Mouse (Mus musculus) neural tube, embryonic 15.5 days (tissue): ENCODE measurements around the gene Slc9a8. TPM values are rescaled to one million over a fixed set of nuclear protein-coding genes. Genes with fewer than 3 reads are reported as not detected.
A peak's percentile ranks its signal among the peaks of the same experiment; 100 is the strongest.

Source experiments
- ATAC-seq: fragments of 200-750 bp; cut with Nextera tagmentation; 2 replicates; pipeline ENCODE4 v1.8.0; 2017; ENCODE audit warnings: mild to moderate bottlenecking, moderate TSS enrichment, moderate library complexity; ENCODE audit not compliant: low FRiP score
- H3K27ac ChIP-seq: fragments of 300-500 bp; sonication (generic); replicated peaks from 2 replicates; pipeline ENCODE4 v1.5.1; 2015; ENCODE audit warnings: mild to moderate bottlenecking, inconsistent platforms
- H3K27me3 ChIP-seq: fragments of 300-500 bp; sonication (generic); replicated peaks from 2 replicates; pipeline ENCODE4 v1.6.1; 2015; ENCODE audit warnings: inconsistent platforms
- H3K36me3 ChIP-seq: fragments of 300-500 bp; sonication (generic); 2 replicates; pipeline ENCODE4 v1.6.1; 2015; ENCODE audit warnings: inconsistent platforms
- H3K4me1 ChIP-seq: fragments of 300-500 bp; sonication (generic); 2 replicates; pipeline ENCODE4 v1.6.1; 2015; ENCODE audit warnings: inconsistent platforms
- H3K4me2 ChIP-seq: fragments of 300-500 bp; sonication (generic); 2 replicates; pipeline ENCODE4 v1.6.1; 2015; ENCODE audit warnings: inconsistent platforms, mild to moderate bottlenecking, moderate library complexity
- H3K4me3 ChIP-seq: fragments of 300-500 bp; sonication (generic); replicated peaks from 2 replicates; pipeline ENCODE4 v1.5.1; 2015; ENCODE audit warnings: mild to moderate bottlenecking, inconsistent platforms
- H3K9ac ChIP-seq: fragments of 300-500 bp; sonication (generic); replicated peaks from 2 replicates; pipeline ENCODE4 v1.6.1; 2015; ENCODE audit warnings: mild to moderate bottlenecking, inconsistent platforms
- H3K9me3 ChIP-seq: fragments of 300-500 bp; sonication (generic); replicated peaks from 2 replicates; pipeline ENCODE4 v1.6.1; 2016; ENCODE audit warnings: inconsistent platforms
- WGBS: fragments of 180-500 bp; shearing (Covaris S2); methylation state at CpG from one replicate; pipeline ENCODE4 v1.1.7; 2015; ENCODE audit warnings: mixed read lengths; 5-methylcytosine and 5-hydroxymethylcytosine counted together
- polyA plus RNA-seq: library from polyadenylated mRNA; unstranded; fragments of >200 nt; fragmentation: Nextera tagmentation; extraction: Ambion mirVana; gene quantifications from 2 replicates; pipeline ENCODE4 v1.2.1, GENCODE M21; 2015

Gene Slc9a8
- polyA plus RNA-seq, 1 experiment from 2014 or later = 21.2 TPM

GRCm38 (mm10) chr2:167487551-167487950, 66.0 kb downstream of the Slc9a8 start:
- H3K9ac ChIP-seq = no peak overlapping the region
- no peak overlapping the region for H3K27ac ChIP-seq
- H3K4me3 ChIP-seq = no peak overlapping the region
- H3K4me1 ChIP-seq = peaks cover 68% of the 10 kb centered on the region
- WGBS = 94% methylated on average over 6 of the region's 6 CpGs
- no peaks in the 10 kb centered on the region for H3K9me3 ChIP-seq
- ATAC-seq = no peak
- no peaks in the 10 kb centered on the region for H3K27me3 ChIP-seq
- H3K36me3 ChIP-seq = peaks cover 30% of the 10 kb centered on the region
- H3K4me2 ChIP-seq = no peak overlapping the region

- no peak overlapping the region for H3K9ac ChIP-seq
- no peak overlapping the region for H3K4me2 ChIP-seq
- H3K4me1 ChIP-seq = peaks cover 68% of the 10 kb centered on the region
- no peaks in the 10 kb centered on the region for H3K27me3 ChIP-seq
- H3K27ac ChIP-seq = peak overlapping the region; percentile 56; the same call in 1 of the 2 replicates
- no peak for ATAC-seq
- H3K4me3 ChIP-seq = no peak overlapping the region
- WGBS = 90% methylated on average over 6 of the region's 6 CpGs
- no peaks in the 10 kb centered on the region for H3K9me3 ChIP-seq
- H3K36me3 ChIP-seq = peaks cover 25% of the 10 kb centered on the region
Observed at GRCm38 (mm10) chr2:167487994-167488393, 66.5 kb downstream of the Slc9a8 start.

- H3K9ac ChIP-seq = peak overlapping the region; percentile 98
- no peaks in the 10 kb centered on the region for H3K27me3 ChIP-seq
- no peaks in the 10 kb centered on the region for H3K9me3 ChIP-seq
- H3K27ac ChIP-seq = peak overlapping the region; percentile 99
- peaks cover 8% of the 10 kb centered on the region for H3K36me3 ChIP-seq
- H3K4me2 ChIP-seq = peak overlapping the region; percentile 96
- H3K4me1 ChIP-seq = peaks cover 62% of the 10 kb centered on the region
- 0 out of 2 replicates have a peak, but pooled peaks have one; percentile 2 for ATAC-seq
- 80% methylated on average over 4 of the region's 4 CpGs for WGBS
- peak overlapping the region; percentile 100 for H3K4me3 ChIP-seq
Observed at GRCm38 (mm10) chr2:167490813-167491525, 69.5 kb downstream of the Slc9a8 start.

- no peaks in the 10 kb centered on the region for H3K27me3 ChIP-seq
- 3% methylated on average over 52 of the region's 52 CpGs for WGBS
- peaks cover 52% of the 10 kb centered on the region for H3K4me1 ChIP-seq
- peak within 1 kb of the TSS; percentile 98 for H3K9ac ChIP-seq
- peak within 1 kb of the TSS; percentile 100 for H3K4me3 ChIP-seq
- H3K9me3 ChIP-seq = no peaks in the 10 kb centered on the region
- peak within 1 kb of the TSS; percentile 99 for H3K27ac ChIP-seq
- peaks cover 8% of the 10 kb centered on the region for H3K36me3 ChIP-seq
- peak within 1 kb of the TSS; percentile 96 for H3K4me2 ChIP-seq
- ATAC-seq = no peak
Observed at GRCm38 (mm10) chr2:167491757-167492708, 70.5 kb downstream of the Slc9a8 start, which contains the start of gene Rnf114. Gene Rnf114 (plus strand): TSS chr2:167492645.

- 3% methylated on average over 63 of the region's 63 CpGs for WGBS
- peak within 1 kb of the TSS; percentile 100 for H3K4me3 ChIP-seq
- peak within 1 kb of the TSS; percentile 99 for H3K27ac ChIP-seq
- peak within 1 kb of the TSS; percentile 98 for H3K9ac ChIP-seq
- peaks cover 44% of the 10 kb centered on the region for H3K4me1 ChIP-seq
- peak; percentile 85 for ATAC-seq
- H3K36me3 ChIP-seq = peaks cover 3% of the 10 kb centered on the region; the same call in 1 of the 2 replicates
- H3K9me3 ChIP-seq = no peaks in the 10 kb centered on the region
- H3K4me2 ChIP-seq = peak within 1 kb of the TSS; percentile 96
- H3K27me3 ChIP-seq = no peaks in the 10 kb centered on the region
Observed at GRCm38 (mm10) chr2:167492713-167493636, 71.5 kb downstream of the Slc9a8 start, which contains the start of gene Spata2. Gene Spata2 (minus strand): TSS chr2:167492887.

GRCm38 (mm10) chr2:167496437-167496836, 74.9 kb downstream of the Slc9a8 start:
- H3K4me1 ChIP-seq = peaks cover 14% of the 10 kb centered on the region
- H3K4me2 ChIP-seq = no peak overlapping the region
- no peak for ATAC-seq
- no peak overlapping the region for H3K4me3 ChIP-seq
- H3K9ac ChIP-seq = no peak overlapping the region
- 88% methylated on average over 7 of the region's 7 CpGs for WGBS
- peaks cover 3% of the 10 kb centered on the region; the same call in 1 of the 2 replicates for H3K36me3 ChIP-seq
- no peaks in the 10 kb centered on the region for H3K9me3 ChIP-seq
- no peaks in the 10 kb centered on the region for H3K27me3 ChIP-seq
- no peak overlapping the region for H3K27ac ChIP-seq

- peaks cover 3% of the 10 kb centered on the region; the same call in 1 of the 2 replicates for H3K36me3 ChIP-seq
- WGBS = 75% methylated on average over 5 of the region's 5 CpGs
- ATAC-seq = no peak
Observed at GRCm38 (mm10) chr2:167497272-167497671, 75.8 kb downstream of the Slc9a8 start.

GRCm38 (mm10) chr2:167502554-167503252, 81.2 kb downstream of the Slc9a8 start:
- peak overlapping the region; percentile 91; the same call in 1 of the 2 replicates for H3K9ac ChIP-seq
- 51% methylated on average over 13 of the region's 13 CpGs for whole genome bisulfite sequencing
- peaks cover 9% of the 10 kb centered on the region; the same call in 1 of the 2 replicates for H3K36me3 ChIP-seq
- H3K27me3 ChIP-seq = no peaks in the 10 kb centered on the region
- peak overlapping the region; percentile 88 for H3K27ac ChIP-seq
- peak overlapping the region; percentile 89 for H3K4me2 ChIP-seq
- ATAC-seq = peak; percentile 50; the same call in 1 of the 2 replicates
- no peaks in the 10 kb centered on the region for H3K9me3 ChIP-seq
- H3K4me1 ChIP-seq = peaks cover 42% of the 10 kb centered on the region
- H3K4me3 ChIP-seq = peak overlapping the region; percentile 96

More at GRCm38 (mm10) chr2:167497272-167497671, 75.8 kb downstream of the Slc9a8 start:
- no peaks in the 10 kb centered on the region for H3K9me3 ChIP-seq
- no peak overlapping the region for H3K9ac ChIP-seq
- H3K4me3 ChIP-seq = no peak overlapping the region
- peaks cover 7% of the 10 kb centered on the region for H3K4me1 ChIP-seq
- H3K27ac ChIP-seq = no peak overlapping the region
- H3K27me3 ChIP-seq = no peaks in the 10 kb centered on the region
- no peak overlapping the region for H3K4me2 ChIP-seq

GRCm38 (mm10) chr2:167503253-167503895, 81.9 kb downstream of the Slc9a8 start:
- Histone ChIP-seq H3K9me3 (no peaks in the 10 kb centered on the region), H3K27me3 (no peaks in the 10 kb centered on the region), H3K9ac (peak overlapping the region; percentile 91), H3K36me3 (peaks cover 15% of the 10 kb centered on the region; the same call in 1 of the 2 replicates), H3K4me3 (peak overlapping the region; percentile 96), H3K27ac (peak overlapping the region; percentile 88), H3K4me1 (peaks cover 42% of the 10 kb centered on the region), H3K4me2 (peak overlapping the region; percentile 89)
- peak; percentile 90 for ATAC-seq
- under 1% methylated on average over 85 of the region's 85 CpGs for WGBS

GRCm38 (mm10) chr2:167503896-167504349, 82.4 kb downstream of the Slc9a8 start:
- under 1% methylated on average over 32 of the region's 32 CpGs for WGBS

More at GRCm38 (mm10) chr2:167503896-167504349, 82.4 kb downstream of the Slc9a8 start:
- H3K9me3 ChIP-seq = no peaks in the 10 kb centered on the region
- H3K4me1 ChIP-seq = peaks cover 42% of the 10 kb centered on the region
- H3K4me2 ChIP-seq = peak overlapping the region; percentile 89
- peak; percentile 33 for ATAC-seq
- peak overlapping the region; percentile 91 for H3K9ac ChIP-seq
- peak overlapping the region; percentile 96 for H3K4me3 ChIP-seq
- H3K27me3 ChIP-seq = no peaks in the 10 kb centered on the region
- H3K27ac ChIP-seq = peak overlapping the region; percentile 88
- H3K36me3 ChIP-seq = peaks cover 20% of the 10 kb centered on the region
